Mouse (Mus musculus): ENCODE measurements around the gene Gon7.

Gon7 gene

DNA sequence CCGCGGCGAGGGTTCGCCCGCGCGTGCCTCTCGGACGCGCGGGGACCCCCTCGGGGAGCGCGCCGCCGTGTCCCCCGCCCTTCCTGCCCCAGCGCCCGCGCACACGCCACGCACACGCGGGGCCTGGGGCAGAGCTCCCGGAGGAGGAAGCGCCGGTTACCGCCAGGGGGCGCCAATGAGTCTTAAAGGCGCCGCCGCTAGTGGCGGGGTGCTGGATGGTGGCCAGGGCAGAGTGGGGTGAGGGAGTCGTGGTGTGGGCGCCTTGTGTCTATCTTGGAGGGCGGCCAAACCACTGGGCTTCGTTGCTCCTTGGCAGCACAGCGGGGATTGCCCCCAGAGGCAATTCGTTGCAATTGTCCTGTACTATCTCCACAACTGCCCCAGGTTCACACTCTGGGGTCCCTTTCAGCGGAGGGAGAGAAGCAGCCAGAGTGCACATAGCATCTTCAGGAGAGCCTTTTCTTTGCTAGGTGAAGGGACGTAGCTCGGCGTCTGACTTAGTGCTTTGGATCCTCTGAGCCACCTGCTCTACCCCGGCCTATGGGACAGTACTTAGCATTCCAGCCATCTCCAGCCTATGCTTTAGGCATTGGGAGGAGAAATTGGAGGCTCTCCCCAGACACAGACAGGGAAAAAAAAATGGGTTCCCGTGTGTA lies 52.3 kb downstream of the Gon7 start:
- peak; percentile 92 for DNase-seq (ENCODE audit: low read depth, low spot score)
- H3K36me3 ChIP-seq (ENCODE audit: control insufficient read depth, insufficient read depth, low read length, poor library complexity, severe bottlenecking): no peaks in the 10 kb centered on the region
- H3K27me3 ChIP-seq (ENCODE audit: control insufficient read depth, insufficient read depth, low read length, poor library complexity, severe bottlenecking): no peaks in the 10 kb centered on the region

DNA sequence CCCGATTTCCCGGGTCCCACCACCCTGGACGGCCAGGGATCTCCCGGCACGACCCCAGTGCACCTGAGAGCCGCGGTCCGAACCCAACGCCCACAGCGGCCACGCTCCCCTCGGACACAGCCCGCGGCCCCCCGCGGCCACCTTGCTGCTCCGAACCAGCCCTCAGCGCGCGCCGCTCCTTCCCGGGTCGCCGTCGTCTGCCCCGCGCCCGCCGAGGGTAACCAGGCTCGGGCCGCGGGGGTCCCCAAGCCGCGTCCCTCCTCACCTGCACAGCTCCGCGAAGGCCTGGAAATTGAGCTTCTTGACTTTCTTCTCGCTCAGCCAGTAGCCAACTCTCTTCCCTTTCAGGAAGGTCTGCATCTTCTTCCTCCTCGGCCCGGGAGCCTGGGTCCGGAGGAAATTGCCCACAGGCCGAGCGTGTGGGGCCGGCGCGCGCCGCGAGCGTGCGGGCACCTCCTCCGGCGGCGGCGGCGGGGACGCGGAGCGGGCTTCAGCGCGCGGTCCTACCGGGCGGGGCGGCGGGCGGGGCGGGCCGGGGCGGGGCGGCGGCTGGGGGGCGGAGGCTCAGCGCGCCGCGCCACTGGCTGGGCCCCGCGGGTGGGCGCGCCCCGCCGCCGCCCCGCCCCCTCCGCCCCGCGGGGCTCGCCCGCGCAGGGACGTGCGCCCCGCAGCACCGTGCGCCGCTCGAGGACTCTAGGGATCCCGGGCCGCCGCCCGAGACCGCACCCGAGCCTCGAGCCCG lies 53.0 kb downstream of the Gon7 start, which contains the start of gene Itpk1:
Itpk1 (minus strand) TSS at position 474 of the 742 bp plus-strand sequence.
- Histone ChIP-seq H3K36me3 (ENCODE audit: control insufficient read depth, insufficient read depth, low read length, poor library complexity, severe bottlenecking) (no peaks in the 10 kb centered on the region), H3K27me3 (ENCODE audit: control insufficient read depth, insufficient read depth, low read length, poor library complexity, severe bottlenecking) (no peaks in the 10 kb centered on the region)
- peak; percentile 72 for DNase-seq (ENCODE audit: low read depth, low spot score)

DNA sequence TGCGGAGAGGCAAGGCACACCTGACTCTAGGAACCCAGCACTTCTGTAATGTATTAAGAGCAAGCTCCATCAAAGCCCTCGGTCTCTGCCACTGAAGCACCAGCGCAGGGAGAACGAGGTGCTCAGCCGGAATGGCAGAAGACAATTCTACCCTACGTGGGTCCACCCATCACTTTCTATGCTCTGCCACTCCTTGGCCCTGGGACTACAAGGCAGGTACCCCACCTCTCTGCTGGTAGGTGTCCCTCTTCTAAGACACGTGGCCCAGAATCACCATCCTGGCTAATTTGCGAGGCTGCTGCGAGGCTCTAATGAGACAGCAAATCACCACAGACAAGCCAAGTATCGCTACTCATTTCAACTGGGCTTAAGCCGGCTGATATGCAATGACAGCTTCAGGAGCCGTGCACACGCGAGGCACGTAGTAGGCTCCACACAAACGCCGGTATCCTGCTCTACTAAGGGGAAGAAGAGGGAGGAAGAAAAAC lies 53.6 kb downstream of the Gon7 start:
- Histone ChIP-seq H3K36me3 (ENCODE audit: control insufficient read depth, insufficient read depth, low read length, poor library complexity, severe bottlenecking) (no peaks in the 10 kb centered on the region), H3K27me3 (ENCODE audit: control insufficient read depth, insufficient read depth, low read length, poor library complexity, severe bottlenecking) (no peaks in the 10 kb centered on the region)
- peak; percentile 41 for DNase-seq (ENCODE audit: low read depth, low spot score)

DNA sequence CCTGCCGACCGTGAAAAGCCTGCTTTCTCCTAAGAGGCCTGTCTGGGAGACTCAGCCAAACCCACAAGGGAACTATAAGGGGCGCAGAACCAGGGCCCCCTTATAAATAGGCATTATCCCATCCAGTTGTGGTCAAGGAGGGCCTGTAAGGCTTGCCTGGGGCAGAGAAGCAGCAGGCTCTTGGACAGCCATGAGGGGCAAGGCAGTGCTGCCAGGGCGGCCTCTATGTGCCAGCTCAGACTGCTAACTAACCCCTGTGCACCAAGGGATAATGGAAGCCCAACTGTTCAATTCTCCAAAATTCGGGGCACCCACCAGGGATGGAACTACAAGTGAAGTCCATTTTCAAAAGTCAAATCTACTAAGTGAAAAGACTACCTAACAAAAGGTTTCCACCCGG lies 54.2 kb downstream of the Gon7 start:
- Histone ChIP-seq H3K27me3 (ENCODE audit: control insufficient read depth, insufficient read depth, low read length, poor library complexity, severe bottlenecking) (no peaks in the 10 kb centered on the region), H3K36me3 (ENCODE audit: control insufficient read depth, insufficient read depth, low read length, poor library complexity, severe bottlenecking) (no peaks in the 10 kb centered on the region)
- no peak for DNase-seq (ENCODE audit: low read depth, low spot score)
